Mouse (Mus musculus) ovary, adult 18-20 months (tissue): ENCODE results near the gene Cgref1.

Source experiments
- DNase-seq: peaks from one replicate; pipeline ENCODE4 v3.0.0; 2022; ENCODE audit warnings: low spot score, mixed read lengths

Cgref1 gene

GRCm38 (mm10) chr5:30916841-30917240, 28.6 kb downstream of the Cgref1 start:
- DNase-seq, result no peak

GRCm38 (mm10) chr5:30915974-30916433, 29.4 kb downstream of the Cgref1 start:
- peak; percentile 91 for DNase-seq

GRCm38 (mm10) chr5:30915456-30915855, 29.9 kb downstream of the Cgref1 start:
- DNase-seq, result no peak

GRCm38 (mm10) chr5:30914849-30915248, 30.5 kb downstream of the Cgref1 start:
- no peak for DNase-seq

GRCm38 (mm10) chr5:30914101-30914635, 31.2 kb downstream of the Cgref1 start:
- DNase-seq, result no peak

- peak; percentile 51 for DNase-seq
Measured at GRCm38 (mm10) chr5:30913060-30913841, 32.1 kb downstream of the Cgref1 start, which contains the start of gene Emilin1. Gene Emilin1 (plus strand): TSS chr5:30913402.

- DNase-seq, result no peak
Measured at GRCm38 (mm10) chr5:30912156-30912555, 33.2 kb downstream of the Cgref1 start.

GRCm38 (mm10) chr5:30910481-30910880, 34.9 kb downstream of the Cgref1 start:
- no peak for DNase-seq

- no peak for DNase-seq
Measured at GRCm38 (mm10) chr5:30909863-30910262, 35.5 kb downstream of the Cgref1 start.

- no peak for DNase-seq
Measured at GRCm38 (mm10) chr5:30909300-30909659, 36.1 kb downstream of the Cgref1 start.

GRCm38 (mm10) chr5:30908426-30909299, 36.7 kb downstream of the Cgref1 start:
- no peak for DNase-seq

- DNase-seq, result peak; percentile 94
Measured at GRCm38 (mm10) chr5:30907413-30908059, 37.9 kb downstream of the Cgref1 start, which contains the start of gene Ost4. Gene Ost4 (minus strand): TSS chr5:30907788.

- no peak for DNase-seq
Measured at GRCm38 (mm10) chr5:30901860-30902259, 43.5 kb downstream of the Cgref1 start.

- no peak for DNase-seq
Measured at GRCm38 (mm10) chr5:30890375-30890774, 55.0 kb downstream of the Cgref1 start.

GRCm38 (mm10) chr5:30889088-30889754, 56.2 kb downstream of the Cgref1 start:
- no peak for DNase-seq

GRCm38 (mm10) chr5:30888337-30889087, 56.9 kb downstream of the Cgref1 start, which contains the start of gene Agbl5:
Gene Agbl5 (plus strand): TSS chr5:30888694.
- DNase-seq, result peak; percentile 90

GRCm38 (mm10) chr5:30887858-30888336, 57.5 kb downstream of the Cgref1 start:
- DNase-seq, result peak; percentile 85

- DNase-seq, result peak; percentile 69
Measured at GRCm38 (mm10) chr5:30887331-30887761, 58.0 kb downstream of the Cgref1 start.

- DNase-seq, result no peak
Measured at GRCm38 (mm10) chr5:30886731-30887130, 58.7 kb downstream of the Cgref1 start.

GRCm38 (mm10) chr5:30886209-30886608, 59.2 kb downstream of the Cgref1 start:
- no peak for DNase-seq
